Mouse (Mus musculus) right cerebral cortex, postnatal 10 days (tissue): ENCODE measurements around the gene Ell2.

Experiments
- DNase-seq, 2 experiments: peaks; one replicate each; pipeline ENCODE4 v3.0.0; 2021; ENCODE audit warnings: low spot score in 2 of 2

The Ell2 gene

DNA sequence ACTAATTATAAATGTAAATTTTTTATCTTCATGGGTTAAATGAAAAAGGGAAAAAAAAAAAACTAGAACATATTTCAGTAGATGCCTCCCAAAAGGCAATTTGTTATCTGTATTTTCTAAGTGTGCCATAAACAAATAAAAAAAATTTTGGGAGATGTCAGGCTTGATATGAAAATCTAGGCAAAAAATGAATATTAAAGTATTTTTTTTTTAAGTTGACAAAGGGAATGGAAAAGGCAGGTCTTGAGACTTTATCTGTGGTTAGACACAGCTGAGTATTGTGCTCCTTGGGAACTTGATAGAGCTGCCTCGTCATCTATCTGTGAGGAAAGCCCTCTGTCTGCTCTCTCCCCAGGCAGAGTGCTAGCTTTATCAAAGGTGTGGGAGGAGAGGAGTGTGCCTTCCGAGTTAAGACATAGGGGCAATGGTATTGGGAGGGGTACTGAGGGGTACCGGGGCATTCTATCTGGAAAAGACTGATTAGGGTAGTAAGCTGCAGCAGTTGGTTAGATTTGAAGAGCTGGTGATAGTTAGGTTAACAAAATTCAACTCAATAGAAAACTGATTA, 27.1 kb downstream of the Ell2 start:
- DNase-seq: no peak

DNA sequence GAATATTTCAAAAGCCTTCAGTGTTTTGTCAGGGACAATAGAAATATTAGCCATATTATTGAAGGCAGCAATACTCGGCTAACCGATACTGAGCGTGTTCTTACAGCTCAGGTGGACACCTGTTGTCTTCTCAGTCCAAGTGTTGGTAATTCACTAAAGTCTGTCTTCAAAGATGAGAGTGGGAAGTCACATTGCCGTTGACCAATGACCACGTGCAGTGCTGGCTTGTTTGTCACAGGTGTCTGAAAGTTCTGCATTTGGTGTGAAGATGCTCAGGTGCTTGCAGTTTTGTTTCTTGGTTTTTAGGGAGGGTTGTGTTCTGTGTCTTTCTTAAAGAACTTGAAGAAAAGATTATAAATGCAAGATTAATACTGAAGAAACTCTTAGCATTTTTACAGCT, 27.7 kb downstream of the Ell2 start:
- DNase-seq: no peak

DNA sequence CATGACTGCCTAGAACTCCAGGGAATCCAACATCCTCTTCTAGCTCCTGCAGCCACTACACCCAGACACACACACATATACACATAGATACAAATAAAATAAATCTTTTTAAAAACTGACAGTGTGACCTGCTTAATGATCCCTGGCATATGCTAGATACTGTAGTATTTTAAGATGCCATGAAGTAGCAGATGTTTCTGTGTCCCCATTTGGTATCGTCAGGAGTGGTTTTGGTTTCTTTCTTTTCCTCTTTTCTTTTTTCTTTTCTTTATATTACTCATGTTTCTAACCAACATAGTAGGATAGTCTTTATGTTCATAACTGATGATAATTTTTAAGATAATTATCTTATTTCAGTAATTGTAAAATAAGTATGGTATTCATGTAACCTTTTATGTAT, 29.0 kb downstream of the Ell2 start:
- no peak for DNase-seq

DNA sequence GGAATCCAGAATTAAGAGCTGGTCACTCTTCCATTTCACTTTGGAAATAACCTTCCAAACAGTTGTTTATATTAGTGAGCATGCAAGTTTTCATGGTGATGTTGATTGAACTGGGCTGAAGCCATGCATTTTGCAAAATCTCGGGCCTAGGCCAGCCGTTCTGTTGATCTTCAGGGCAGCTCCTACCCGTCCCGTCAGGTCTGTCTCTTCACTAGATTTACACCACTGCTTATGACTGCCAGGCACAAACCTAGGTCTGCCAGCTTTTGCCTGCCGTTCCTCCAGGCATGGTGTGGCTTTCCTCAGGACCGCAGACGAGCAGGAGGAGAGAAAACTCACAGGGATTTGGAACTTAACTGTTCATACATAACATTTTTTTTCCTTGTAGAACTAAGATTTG, 31.4 kb downstream of the Ell2 start:
- DNase-seq: no peak

DNA sequence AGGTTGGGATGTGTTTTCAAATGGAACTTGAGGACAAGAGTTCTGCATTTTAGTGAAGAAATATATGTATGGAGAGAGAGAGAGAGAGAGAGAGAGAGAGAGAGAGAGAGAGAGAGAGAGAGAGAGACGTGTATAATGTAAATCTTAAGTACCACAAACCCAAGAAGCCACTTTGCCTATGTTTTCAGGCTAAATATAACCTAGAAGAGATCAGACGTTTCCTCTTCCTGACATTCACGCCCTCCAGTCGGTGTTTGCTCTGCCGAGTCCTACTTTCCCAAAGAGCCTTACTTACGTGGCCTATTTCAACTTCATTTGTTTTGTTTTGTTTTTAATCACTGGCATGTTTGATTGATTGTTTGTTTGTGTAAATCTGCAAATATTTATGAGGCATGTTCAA, 32.0 kb downstream of the Ell2 start:
- no peak for DNase-seq

DNA sequence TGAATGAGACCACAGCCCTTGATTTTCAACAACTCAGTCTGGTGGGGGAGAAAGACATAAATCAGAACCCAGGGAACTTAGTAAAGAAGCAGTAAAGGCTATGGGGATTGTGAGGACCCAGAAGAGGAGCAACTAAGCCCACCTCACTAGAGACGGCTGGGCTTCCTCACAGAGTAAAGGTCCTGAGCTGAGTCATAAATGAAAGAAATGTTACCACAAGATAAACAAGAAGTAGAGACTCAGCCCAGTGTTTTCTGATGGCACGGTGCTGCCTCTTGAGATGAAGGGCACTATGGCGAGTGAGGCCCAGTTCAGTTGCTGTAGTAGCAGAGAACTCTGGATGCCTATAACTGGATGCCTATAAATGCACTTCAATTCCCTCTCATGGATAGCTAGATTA, 32.4 kb downstream of the Ell2 start:
- DNase-seq: no peak

DNA sequence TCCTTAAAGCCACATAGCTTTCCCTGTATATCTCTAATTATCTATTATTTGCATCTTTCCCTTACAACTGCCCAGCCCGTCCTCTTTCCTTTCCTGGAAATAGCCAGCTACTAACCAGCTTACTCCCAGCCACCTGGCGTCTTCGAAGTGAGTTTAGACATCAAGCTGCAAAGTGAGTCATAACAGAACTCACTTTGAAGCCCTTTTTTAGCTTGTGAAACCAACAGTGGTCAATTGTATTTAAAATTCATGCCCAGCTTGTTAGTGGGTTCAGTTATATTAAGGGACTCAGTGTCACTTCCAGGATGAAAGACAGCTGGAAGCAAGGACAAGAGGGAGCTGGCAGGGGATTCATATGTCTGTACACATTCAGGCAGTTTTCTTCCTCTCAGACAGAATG, 33.5 kb downstream of the Ell2 start:
- DNase-seq: peak in 1 of 2 experiments; percentile 41

DNA sequence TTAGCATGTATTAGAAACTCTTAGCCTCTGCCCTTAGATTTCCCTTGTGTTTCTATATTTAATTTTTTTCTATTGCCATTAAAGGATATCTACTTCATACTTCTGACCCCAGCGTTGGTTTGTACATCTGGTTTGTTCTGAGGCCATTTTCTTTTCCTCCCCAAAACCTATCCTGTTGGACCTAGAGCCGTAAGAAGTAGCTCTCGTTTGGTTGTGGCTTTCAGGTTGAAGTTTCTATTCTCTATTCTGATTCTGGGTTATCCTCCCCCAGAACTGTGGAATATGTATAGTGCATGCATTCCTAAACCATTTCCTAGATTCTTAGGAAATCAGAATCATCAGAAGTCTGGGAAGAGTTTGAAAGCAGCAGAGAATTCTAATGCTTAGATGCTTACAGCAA, 34.6 kb downstream of the Ell2 start:
- DNase-seq: no peak

DNA sequence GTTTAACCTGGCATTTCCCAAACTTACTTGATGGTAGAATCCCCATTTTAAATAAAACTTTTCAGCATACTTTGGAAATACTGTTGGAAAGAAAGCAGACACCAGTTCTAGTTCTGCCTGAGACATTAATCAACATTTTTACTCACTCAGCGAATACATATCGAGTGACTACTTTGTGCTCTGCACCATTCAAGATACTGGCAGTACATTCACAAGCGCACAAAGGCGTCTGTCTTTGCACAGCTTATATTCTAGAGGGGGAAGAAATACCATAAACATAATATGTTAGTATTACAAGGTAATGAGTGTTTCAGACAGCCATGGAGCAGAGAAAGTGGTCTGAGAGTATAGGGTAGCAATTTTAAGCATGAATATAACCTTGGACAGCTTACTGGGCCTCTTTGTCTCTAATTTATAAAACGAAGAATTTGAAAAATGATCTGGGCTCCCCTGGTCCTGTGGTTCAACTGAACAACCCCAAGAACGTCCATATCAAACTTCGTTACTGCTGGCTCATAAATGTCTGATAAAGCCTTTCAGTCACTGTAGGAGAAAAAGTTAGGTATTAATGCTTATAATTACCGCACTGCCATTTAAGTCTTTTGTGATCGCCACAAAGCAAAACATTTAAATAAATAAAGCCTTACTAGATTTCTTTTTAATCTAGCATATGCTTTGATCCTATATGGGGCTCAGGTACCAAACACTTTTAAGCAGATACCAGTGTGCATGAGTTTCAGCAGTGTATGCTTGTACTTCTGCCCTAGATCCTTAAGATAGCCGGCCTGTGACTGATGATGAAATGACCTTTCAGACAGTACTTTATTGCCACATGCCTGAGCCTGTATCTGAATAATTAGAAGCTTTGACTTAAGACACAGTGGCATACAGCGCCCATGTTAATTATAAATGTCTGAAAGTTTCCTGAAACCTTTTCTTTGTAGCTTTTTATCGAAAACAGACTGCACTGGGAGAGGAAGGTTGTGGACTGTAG, 35.5 kb downstream of the Ell2 start:
- DNase-seq: no peak

DNA sequence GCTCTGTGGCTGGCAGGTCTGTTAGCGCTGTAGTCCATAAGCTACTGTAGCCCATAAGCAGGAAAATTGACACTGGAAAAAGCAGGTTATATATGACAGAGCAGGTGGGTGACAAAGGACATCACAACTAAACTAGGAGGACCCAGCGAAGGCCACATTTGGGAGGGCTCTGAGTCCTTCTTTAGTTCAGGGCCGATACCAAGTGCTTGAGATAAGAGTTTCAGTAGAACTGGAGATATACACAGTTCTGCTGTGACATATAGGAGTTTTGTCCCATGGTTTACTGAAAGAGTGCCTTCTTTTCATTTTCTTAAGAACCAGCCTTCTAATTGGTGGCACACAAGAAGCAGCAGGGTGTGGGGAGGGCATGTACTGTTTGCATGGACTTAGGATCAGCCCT, 36.4 kb downstream of the Ell2 start:
- DNase-seq: no peak

DNA sequence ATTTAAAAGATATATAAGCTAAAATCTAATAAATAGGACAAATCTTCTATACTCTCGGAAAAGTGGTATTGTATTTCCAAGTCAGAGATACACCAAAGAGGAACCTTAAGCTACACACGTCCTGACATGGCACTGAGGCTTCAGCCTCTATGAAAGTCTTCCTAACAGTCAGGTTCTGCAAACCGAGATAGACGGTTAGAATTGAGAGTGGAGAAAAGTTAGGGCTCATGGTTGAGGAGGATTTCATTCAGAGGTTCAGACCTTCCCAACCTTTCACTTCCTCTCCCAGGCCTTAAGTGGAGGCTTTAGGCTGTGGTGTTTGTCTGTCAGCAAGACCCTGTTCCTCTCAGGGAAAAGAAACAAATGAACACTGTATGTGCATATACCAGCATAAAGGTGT, 37.5 kb downstream of the Ell2 start:
- DNase-seq: no peak

DNA sequence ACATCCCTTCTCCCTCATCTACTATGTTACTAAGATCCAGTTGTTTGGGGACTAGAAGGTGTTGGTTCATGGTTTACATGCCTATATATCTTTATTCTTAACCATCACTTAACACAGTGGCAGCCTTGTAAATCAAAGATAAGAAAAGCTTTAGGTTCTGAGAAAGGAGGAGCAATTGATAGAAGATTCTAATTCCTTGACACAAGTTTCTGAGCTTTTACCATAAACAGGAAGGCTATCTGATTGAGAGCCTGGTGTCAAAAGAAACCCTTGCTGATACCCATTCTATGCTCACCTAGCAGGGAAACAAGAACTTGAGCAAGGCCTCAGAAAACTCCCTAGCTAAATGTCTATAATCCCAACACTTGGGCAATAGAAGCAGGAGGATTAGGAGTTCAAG, 38.8 kb downstream of the Ell2 start:
- no peak for DNase-seq

DNA sequence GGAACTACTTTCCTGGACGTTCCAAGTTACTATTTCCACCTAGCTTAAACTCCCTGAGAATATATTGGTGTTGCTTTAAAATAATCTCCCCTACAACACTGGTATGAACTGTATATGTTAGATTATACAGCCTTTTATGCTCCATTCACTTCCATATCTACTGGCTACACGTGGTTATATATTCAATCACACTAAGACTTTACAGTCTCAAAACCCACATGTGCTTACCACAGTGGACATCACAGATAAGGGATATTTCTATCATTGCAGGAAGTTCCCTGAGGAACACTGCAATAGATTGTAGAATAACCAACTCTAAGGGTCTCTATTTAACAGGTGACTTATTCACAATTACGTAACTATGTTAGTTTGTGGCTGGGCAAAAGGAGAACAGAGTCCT, 40.7 kb downstream of the Ell2 start:
- DNase-seq: no peak

DNA sequence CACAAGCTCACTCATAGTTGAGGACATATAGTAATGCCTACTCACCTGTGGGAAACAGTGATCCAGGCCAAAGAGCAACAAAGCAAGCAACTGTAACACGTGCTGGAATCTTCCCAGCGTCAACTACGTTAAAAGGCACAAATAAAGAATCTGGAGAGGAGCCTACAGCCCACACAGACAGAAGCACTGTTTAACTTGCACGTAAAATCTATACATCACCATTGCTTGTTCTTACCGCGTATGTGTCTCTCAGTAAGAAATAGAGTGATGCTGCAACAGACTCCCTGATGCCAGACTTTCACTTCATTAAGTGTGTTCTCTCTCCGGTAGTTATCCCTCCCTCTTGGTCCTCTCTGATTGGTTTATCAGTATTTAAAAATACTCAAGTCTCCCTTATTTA, 42.1 kb downstream of the Ell2 start:
- no peak for DNase-seq

DNA sequence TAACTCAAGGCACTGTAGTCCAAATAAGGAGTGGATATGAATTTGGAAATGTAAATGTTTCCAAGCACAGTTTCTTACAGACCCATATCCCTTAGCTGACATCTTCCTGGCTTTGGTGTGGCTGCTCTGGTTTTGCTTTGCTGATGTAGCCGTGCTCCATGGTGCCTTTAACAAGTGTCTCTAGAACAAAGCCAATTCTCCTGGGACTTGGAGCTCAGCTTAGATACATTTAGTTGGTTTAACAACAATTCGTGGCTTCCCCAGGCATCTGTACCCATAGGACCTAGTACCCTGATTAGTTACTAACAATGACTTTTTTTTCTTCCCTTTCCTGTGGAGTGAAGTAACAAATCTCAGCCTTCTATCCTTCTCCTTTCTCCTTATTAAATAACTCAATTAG, 44.2 kb downstream of the Ell2 start:
- DNase-seq: no peak

DNA sequence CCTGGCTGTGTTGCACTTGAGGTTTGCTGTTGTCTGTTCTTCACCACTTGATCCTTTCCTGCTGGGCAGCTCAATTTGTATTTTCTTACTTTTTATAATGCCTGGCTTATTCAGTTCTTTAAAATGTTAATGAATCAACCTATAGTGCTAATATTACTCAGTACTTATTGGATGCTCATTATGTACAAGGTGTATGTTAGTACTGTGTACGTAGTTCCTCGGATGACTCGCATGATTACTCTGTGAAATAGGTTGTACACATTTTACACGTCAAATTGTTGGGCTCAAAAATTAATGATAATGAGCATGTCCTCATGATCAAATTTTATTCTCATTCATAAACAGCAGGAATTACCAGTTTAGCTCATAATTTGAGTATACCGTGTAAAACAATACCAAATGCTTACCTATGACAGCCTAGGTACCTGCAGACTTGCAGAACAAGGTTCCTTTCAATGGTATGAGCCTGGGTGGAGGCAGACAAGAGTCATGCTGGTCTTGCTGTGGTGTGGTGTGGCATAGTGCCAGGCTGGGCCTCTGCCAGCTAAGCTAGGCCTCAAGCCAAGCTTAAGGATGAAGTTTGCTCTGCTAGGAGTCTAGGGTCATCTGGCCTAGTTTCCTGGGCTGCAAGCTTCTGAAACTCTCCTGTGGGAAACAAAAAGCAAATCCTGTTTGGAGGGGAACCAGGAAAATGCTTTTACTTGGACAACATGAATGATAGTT, 45.8 kb downstream of the Ell2 start:
- DNase-seq: peak; percentile 58 to 74

DNA sequence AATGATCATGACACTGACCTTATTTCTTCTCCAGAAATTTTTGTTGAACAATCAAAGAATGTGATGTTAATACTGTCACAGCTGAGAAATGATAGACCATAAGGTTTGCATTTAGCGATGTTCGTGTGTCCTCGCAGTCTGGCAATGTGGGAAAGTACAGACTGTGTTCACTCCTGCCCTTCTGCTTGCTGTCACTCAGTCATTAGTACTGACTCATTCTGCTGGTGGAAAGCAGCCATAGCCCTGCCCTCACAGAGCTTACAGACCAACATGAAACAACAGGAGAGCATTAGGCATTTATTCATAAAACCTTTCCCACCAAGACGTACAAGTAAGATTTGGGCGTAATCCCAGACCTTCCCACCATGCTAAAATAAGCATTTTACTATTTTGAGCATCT, 47.8 kb downstream of the Ell2 start:
- DNase-seq: no peak

DNA sequence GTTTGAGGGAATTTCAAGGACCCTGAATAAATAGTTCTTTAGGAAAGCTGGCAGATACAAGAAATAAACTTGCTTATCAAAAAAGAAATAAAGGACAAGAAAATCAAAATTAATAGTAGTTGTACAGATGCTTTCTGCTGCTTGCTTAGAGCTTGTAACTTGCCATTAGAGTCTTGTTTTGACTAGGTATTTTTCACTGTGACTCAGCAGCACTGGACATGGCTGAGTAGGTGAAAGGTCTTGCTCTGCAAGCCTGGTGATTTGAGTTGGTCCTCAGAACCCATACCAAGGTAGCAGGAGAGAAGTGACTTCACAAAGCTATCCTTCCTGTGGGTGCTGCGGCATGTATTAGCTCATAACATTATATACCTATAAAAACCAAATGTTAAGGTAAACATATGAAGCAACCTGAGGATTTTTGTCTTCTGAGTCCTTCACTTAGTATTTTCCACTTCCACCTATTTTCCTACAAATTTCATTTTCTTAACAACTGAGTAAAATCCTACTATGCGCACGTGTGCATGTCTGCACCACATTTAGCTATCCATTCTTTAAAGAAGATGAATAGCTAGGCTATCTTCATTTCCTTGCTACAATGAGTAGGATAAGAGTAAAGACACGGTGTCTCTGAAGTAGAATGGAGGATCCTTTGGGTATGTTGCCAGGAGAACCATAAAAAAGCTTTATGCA, 54.4 kb downstream of the Ell2 start:
- no peak for DNase-seq

DNA sequence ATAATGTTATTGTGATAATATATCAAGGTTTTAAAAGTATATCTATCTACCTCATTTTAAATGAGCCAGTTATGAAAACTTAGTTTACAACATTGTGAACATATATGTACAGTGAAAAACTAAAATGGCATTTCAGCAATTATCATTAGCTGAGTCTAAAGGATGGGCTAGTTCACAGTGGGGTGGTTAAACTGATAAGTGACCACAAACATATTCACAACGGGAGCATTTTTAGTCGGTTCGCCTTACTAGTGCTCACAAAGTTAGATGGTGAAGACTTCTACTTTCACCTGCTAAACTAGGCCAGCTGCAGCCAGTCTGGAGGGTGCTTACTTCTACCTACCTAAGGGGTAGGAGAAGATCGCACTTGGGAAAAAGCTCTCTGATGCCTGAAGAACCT, 56.2 kb downstream of the Ell2 start:
- DNase-seq: no peak

DNA sequence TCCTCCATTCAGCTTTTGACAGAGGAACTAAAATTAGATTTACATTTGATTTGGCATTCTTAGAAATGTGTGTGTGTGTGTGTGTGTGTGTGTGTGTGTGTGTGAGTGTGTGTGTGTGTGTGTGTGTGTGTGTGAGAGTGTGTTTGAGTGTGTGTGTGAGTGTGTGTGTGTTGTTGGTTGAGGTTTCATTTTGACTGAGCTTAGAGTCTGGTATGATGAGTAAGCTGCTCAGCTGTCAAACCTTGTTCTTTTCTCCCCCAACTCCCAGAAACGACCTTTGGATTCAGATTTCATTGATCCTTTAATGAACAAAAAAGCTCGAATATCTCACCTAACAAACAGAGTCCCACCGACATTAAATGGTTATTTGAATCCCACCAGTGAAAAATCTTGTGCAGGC, 56.7 kb downstream of the Ell2 start:
- no peak for DNase-seq

DNA sequence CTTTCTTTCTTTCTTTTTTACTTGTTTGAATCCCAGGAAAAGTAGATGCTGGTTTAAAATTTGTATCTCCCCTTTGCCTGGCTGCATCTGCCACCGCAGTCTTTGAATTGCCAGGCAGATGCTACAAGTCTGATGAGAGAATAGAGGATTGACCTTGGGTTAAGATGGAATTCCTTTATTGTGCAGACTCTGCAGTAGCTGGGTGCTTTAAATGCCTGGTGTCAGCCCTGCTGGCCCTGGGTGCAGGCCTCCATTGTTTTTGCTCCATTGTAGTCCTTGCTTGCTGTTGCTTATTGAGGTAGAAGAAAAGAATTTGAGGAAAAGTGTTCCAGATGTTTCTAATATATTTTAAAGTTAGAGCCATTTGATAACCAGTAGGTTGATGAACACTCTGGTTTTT, 59.2 kb downstream of the Ell2 start:
- no peak for DNase-seq

DNA sequence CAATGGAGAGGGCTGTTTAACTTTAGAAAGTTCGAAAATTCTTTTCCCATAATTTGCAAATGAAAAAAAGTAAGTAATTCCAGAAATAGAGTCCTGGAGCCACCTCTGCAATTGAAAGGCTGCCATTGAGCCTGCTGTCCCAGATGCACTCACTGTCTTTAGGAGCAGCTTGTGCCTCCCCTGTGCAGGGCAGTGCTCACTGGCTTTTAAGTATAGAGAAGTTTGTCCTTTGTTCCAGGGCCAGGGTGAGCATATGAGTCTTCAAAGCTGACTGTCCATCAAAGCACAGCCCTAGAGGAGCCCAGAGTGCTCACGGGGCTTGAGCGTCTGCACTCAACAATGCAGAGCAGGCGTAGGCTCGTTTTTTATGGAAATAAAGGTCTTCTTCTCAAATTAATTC, 59.7 kb downstream of the Ell2 start:
- DNase-seq: no peak
